In genomic region chr8:111717866-111718265, GRCm38 (mm10) we compare ENCODE assay signal across 8 mouse cellular contexts. TPM values are rescaled to one million over a fixed set of nuclear protein-coding genes. Genes with fewer than 3 reads are reported as not detected.
DNase-seq lines count a peak whose midpoint lies in the region; ATAC-seq and TF ChIP-seq lines count a peak whose summit lies in the region.

No protein-coding gene starts in this region.

- no peak for TF ChIP-seq POLR2A in embryonic fibroblast, embryonic 13.5 days (IDR thresholded peaks at IDR 0.05; ENCODE audit: low read depth, low read length)

- H3K4me3 ChIP-seq in embryonic fibroblast, embryonic 13.5 days (ENCODE audit: insufficient read depth, low read length): no peak overlapping the region
- H3K4me3 ChIP-seq in hindbrain, embryonic 13.5 days: no peak overlapping the region
- no peak overlapping the region for H3K4me3 ChIP-seq in liver, embryonic 15.5 days (replicated peaks)
- no peak overlapping the region for H3K4me3 ChIP-seq in neural tube, embryonic 15.5 days (replicated peaks)

- peak; percentile 63 for DNase-seq in ovary, adult 18-20 months (ENCODE audit: low spot score)
- no peak for DNase-seq in ovary, postnatal 10 days (ENCODE audit: low spot score)
- DNase-seq in spleen, adult 12 weeks (ENCODE audit: low spot score): no peak

- ATAC-seq in hindbrain, embryonic 13.5 days (ENCODE audit: low FRiP score): no peak
- no peak for ATAC-seq in liver, embryonic 15.5 days (ENCODE audit: insufficient read depth)
- no peak for ATAC-seq in neural tube, embryonic 15.5 days (ENCODE audit: low FRiP score)
- no peak for ATAC-seq in monocyte, adult 5-6 weeks (replicated peaks; ENCODE audit: insufficient number of reproducible peaks, low FRiP score, low TSS enrichment, poor library complexity, severe bottlenecking)

- peak; percentile 28; the same call in 1 of the 2 replicates for TF ChIP-seq CTCF in embryonic fibroblast, embryonic 13.5 days (IDR thresholded peaks at IDR 0.05; ENCODE audit: borderline replicate concordance, insufficient read depth, low read length)

- peaks cover 35% of the 10 kb centered on the region for H3K4me1 ChIP-seq in embryonic fibroblast, embryonic 13.5 days (ENCODE audit: control insufficient read depth, insufficient read depth, low read length)
- peaks cover 65% of the 10 kb centered on the region for H3K4me1 ChIP-seq in hindbrain, embryonic 13.5 days (replicated peaks)
- peaks cover 27% of the 10 kb centered on the region for H3K4me1 ChIP-seq in liver, embryonic 15.5 days (replicated peaks)
- peaks cover 52% of the 10 kb centered on the region for H3K4me1 ChIP-seq in neural tube, embryonic 15.5 days

- WGBS in hindbrain, embryonic 13.5 days: 39% methylated on average over 6 of the region's 6 CpGs
- 35% methylated on average over 6 of the region's 6 CpGs for WGBS in liver, embryonic 15.5 days (ENCODE audit: insufficient replicate concordance)
- 45% methylated on average over 6 of the region's 6 CpGs for WGBS in neural tube, embryonic 15.5 days

- H3K36me3 ChIP-seq in hindbrain, embryonic 13.5 days: peaks cover 56% of the 10 kb centered on the region
- peaks cover 17% of the 10 kb centered on the region; the same call in 1 of the 2 replicates for H3K36me3 ChIP-seq in liver, embryonic 15.5 days (replicated peaks)
- peaks cover 47% of the 10 kb centered on the region for H3K36me3 ChIP-seq in neural tube, embryonic 15.5 days

- H3K27ac ChIP-seq in embryonic fibroblast, embryonic 13.5 days (ENCODE audit: insufficient read depth, low read length): peak overlapping the region; percentile 82
- H3K27ac ChIP-seq in hindbrain, embryonic 13.5 days: peak overlapping the region; percentile 99
- H3K27ac ChIP-seq in liver, embryonic 15.5 days (replicated peaks): peak overlapping the region; percentile 41; the same call in 1 of the 2 replicates
- peak overlapping the region; percentile 94 for H3K27ac ChIP-seq in neural tube, embryonic 15.5 days (replicated peaks)

- no peaks in the 10 kb centered on the region for H3K27me3 ChIP-seq in hindbrain, embryonic 13.5 days
- 0 out of 2 replicates have a peak, but pooled peaks cover 7% of the 10 kb centered on the region for H3K27me3 ChIP-seq in liver, embryonic 15.5 days
- no peaks in the 10 kb centered on the region for H3K27me3 ChIP-seq in neural tube, embryonic 15.5 days (replicated peaks)

- H3K4me2 ChIP-seq in hindbrain, embryonic 13.5 days: peak overlapping the region; percentile 31; the same call in 1 of the 2 replicates
- H3K4me2 ChIP-seq in liver, embryonic 15.5 days: 0 out of 2 replicates have a peak overlapping the region, but pooled peaks have one; percentile 10
- no peak overlapping the region for H3K4me2 ChIP-seq in neural tube, embryonic 15.5 days

- H3K9ac ChIP-seq in hindbrain, embryonic 13.5 days: peak overlapping the region; percentile 70
- H3K9ac ChIP-seq in liver, embryonic 15.5 days: no peak overlapping the region
- no peak overlapping the region for H3K9ac ChIP-seq in neural tube, embryonic 15.5 days (replicated peaks)

- H3K9me3 ChIP-seq in hindbrain, embryonic 13.5 days: no peaks in the 10 kb centered on the region
- no peaks in the 10 kb centered on the region for H3K9me3 ChIP-seq in liver, embryonic 15.5 days (replicated peaks)
- no peaks in the 10 kb centered on the region for H3K9me3 ChIP-seq in neural tube, embryonic 15.5 days (replicated peaks)

RNA-seq across cellular contexts. Expression of gene Bcar1, which starts 25.7 kb away (rescaled TPM):
- polyA plus RNA-seq in embryonic fibroblast, embryonic 13.5 days (2011; ENCODE audit: insufficient read length, low read depth, missing spikeins): 37.0 and 45.8 TPM in 2 replicates
- 55.4 and 55.6 TPM in 2 replicates for polyA plus RNA-seq in hindbrain, embryonic 13.5 days (2015; fragmentation: Nextera tagmentation; extraction: Ambion mirVana)
- 7.8 and 10.2 TPM in 2 replicates for polyA plus RNA-seq in liver, embryonic 15.5 days (2015; fragmentation: Nextera tagmentation; extraction: Ambion mirVana)
- 41.5 and 42.8 TPM in 2 replicates for polyA plus RNA-seq in neural tube, embryonic 15.5 days (2015; fragmentation: Nextera tagmentation; extraction: Ambion mirVana)
- not detected in 3 replicates for total RNA-seq in monocyte, adult 5-6 weeks (2017)

RNA-seq across cellular contexts. Expression of gene Ctrb1, which starts 27.1 kb away (rescaled TPM):
- polyA plus RNA-seq in embryonic fibroblast, embryonic 13.5 days (2011; ENCODE audit: insufficient read length, low read depth, missing spikeins): not detected in 2 replicates
- polyA plus RNA-seq in hindbrain, embryonic 13.5 days (2015; fragmentation: Nextera tagmentation; extraction: Ambion mirVana): 3.1 TPM in 1 of 2 replicates, not detected in the other
- polyA plus RNA-seq in liver, embryonic 15.5 days (2015; fragmentation: Nextera tagmentation; extraction: Ambion mirVana): 3.0 and 32.8 TPM in 2 replicates
- polyA plus RNA-seq in neural tube, embryonic 15.5 days (2015; fragmentation: Nextera tagmentation; extraction: Ambion mirVana): 25.6 TPM in 1 of 2 replicates, not detected in the other
- not detected in 3 replicates for total RNA-seq in monocyte, adult 5-6 weeks (2017)

Comparison
In these comparisons a context has a peak if more than half of its experiments do, and no peak if none do; other contexts are left out.
1. H3K27ac ChIP-seq: peak in every context shown above with its lines; median percentile 99 in hindbrain, embryonic 13.5 days; 94 in neural tube, embryonic 15.5 days; 82 in embryonic fibroblast, embryonic 13.5 days; 41 in liver, embryonic 15.5 days.